Comparison of ENCODE assay signal across 14 mouse cellular contexts in genomic region chr2:152345393-152345792, GRCm38 (mm10). TPM values are rescaled to one million over a fixed set of nuclear protein-coding genes. Genes with fewer than 3 reads are reported as not detected.
"Had no signal": no experiment of that assay in that cellular context is flagged by ENCODE, and none has a peak within 500 bp of the region (broad histone marks: within the 10 kb centered on the region; RNA-seq: fewer than 3 reads in every experiment).

No protein-coding gene starts in this region.

- DNase-seq: kidney, adult 8-10 months; kidney, postnatal 25 days; layer of hippocampus, adult 9-11 months; layer of hippocampus, postnatal 36 days; liver, embryonic 13.5 days; lung, adult 18-20 months; lung, postnatal 36 days; midbrain, embryonic 14.5 days; spleen, adult 18-20 months; thymus, postnatal 36 days had no signal

RNA-seq across cellular contexts. Expression of gene Nrsn2, which starts 31.0 kb away (rescaled TPM):
- total RNA-seq: megakaryocyte, adult 5-6 weeks; neutrophil, adult 5-6 weeks had no signal
- polyA plus RNA-seq: myocyte; thymus, postnatal 0 days had no signal
